11 mouse cellular contexts compared by ENCODE assay signal in the genomic region with DNA sequence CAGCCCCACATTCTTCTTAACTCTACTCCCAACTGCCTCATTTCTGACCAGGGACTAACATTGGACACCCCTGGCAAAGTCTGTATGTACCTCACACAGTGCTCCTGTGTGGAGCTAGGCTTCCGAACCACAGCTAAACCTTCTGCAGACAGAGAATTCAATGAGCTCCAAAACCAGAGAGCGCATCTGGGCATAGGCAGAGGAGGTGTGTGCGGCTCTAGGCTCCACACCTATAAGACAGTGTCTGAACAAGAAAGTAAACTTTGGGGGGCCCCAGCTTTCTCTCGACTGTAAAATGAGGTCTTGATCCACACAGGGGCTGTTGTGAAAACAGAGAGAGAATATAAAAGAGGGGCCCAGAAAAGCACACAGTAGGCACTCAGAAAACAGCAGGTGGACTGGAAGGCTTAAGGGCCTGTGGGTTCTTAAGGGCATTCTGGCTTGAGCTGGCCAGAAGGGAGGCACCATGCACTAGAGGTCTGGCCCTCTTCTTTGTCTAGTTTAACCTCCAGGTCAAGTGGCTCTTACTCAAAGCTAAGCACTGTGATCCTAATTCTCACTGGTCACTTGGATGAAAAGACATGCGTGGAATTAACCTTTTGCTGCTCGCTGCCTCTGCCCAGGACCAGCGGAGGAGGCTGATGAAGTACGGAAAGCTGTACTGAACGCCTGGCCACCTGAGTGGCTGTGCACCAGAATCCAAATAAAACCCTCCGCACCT. TPM values are rescaled to one million over a fixed set of nuclear protein-coding genes. Genes with fewer than 3 reads are reported as not detected.
DNase-seq lines count a peak whose midpoint lies in the region; ATAC-seq and TF ChIP-seq lines count a peak whose summit lies in the region.
"Had no signal": no experiment of that assay in that cellular context is flagged by ENCODE, and none has a peak within 500 bp of the region (broad histone marks: within the 10 kb centered on the region; RNA-seq: fewer than 3 reads in every experiment).

No protein-coding gene starts in this region.

- peak overlapping the region; percentile 85; the same call in 1 of the 2 replicates for H3K27ac ChIP-seq in layer of hippocampus, adult 2 months
- H3K27ac ChIP-seq in forebrain, embryonic 10.5 days, result peak overlapping the region; percentile 94
- H3K27ac ChIP-seq in hindbrain, embryonic 12.5 days, result peak overlapping the region; percentile 99
- H3K27ac ChIP-seq in midbrain, embryonic 11.5 days (ENCODE audit: low read depth, low read length), result peak overlapping the region; percentile 99

- peaks cover 31% of the 10 kb centered on the region for H3K27me3 ChIP-seq in forebrain, embryonic 10.5 days (ENCODE audit: poor library complexity, severe bottlenecking)
- no peaks in the 10 kb centered on the region for H3K27me3 ChIP-seq in hindbrain, embryonic 12.5 days
- no peaks in the 10 kb centered on the region for H3K27me3 ChIP-seq in midbrain, embryonic 11.5 days (ENCODE audit: control insufficient read depth, insufficient read depth, low read length)

- no peak for TF ChIP-seq CTCF in layer of hippocampus, adult 2 months (conservative IDR thresholded peaks at IDR 0.05)

- 58% methylated on average over 10 of the region's 10 CpGs for WGBS in forebrain, embryonic 10.5 days
- WGBS in hindbrain, embryonic 12.5 days, result 64% methylated on average over 10 of the region's 10 CpGs
- 42% methylated on average over 10 of the region's 10 CpGs for WGBS in midbrain, embryonic 11.5 days

- ATAC-seq in hindbrain, embryonic 12.5 days (ENCODE audit: low FRiP score), result no peak
- no peak for ATAC-seq in midbrain, embryonic 11.5 days (ENCODE audit: low FRiP score)

- H3K9ac ChIP-seq in hindbrain, embryonic 12.5 days, result peak overlapping the region; percentile 13; the same call in 1 of the 2 replicates
- H3K9ac ChIP-seq in midbrain, embryonic 11.5 days (ENCODE audit: low read length), result peak overlapping the region; percentile 26

- peaks cover 42% of the 10 kb centered on the region for H3K36me3 ChIP-seq in forebrain, embryonic 10.5 days (replicated peaks)
- H3K36me3 ChIP-seq in hindbrain, embryonic 12.5 days, result peaks cover 34% of the 10 kb centered on the region
- peaks cover 23% of the 10 kb centered on the region for H3K36me3 ChIP-seq in midbrain, embryonic 11.5 days (ENCODE audit: control insufficient read depth, insufficient read depth, low read length)

- no peak overlapping the region for H3K4me2 ChIP-seq in hindbrain, embryonic 12.5 days (replicated peaks)
- no peak overlapping the region for H3K4me2 ChIP-seq in midbrain, embryonic 11.5 days

- no peak overlapping the region for H3K4me3 ChIP-seq in layer of hippocampus, adult 2 months
- no peak overlapping the region for H3K4me3 ChIP-seq in forebrain, embryonic 10.5 days
- no peak overlapping the region for H3K4me3 ChIP-seq in hindbrain, embryonic 12.5 days
- H3K4me3 ChIP-seq in midbrain, embryonic 11.5 days (ENCODE audit: low read depth, low read length), result no peak overlapping the region

- H3K9me3 ChIP-seq in forebrain, embryonic 10.5 days, result peaks cover 11% of the 10 kb centered on the region; the same call in 1 of the 2 replicates
- H3K9me3 ChIP-seq in hindbrain, embryonic 12.5 days (replicated peaks), result no peaks in the 10 kb centered on the region
- no peaks in the 10 kb centered on the region for H3K9me3 ChIP-seq in midbrain, embryonic 11.5 days (ENCODE audit: control insufficient read depth, low read length)

- DNase-seq in layer of hippocampus, adult 2 months (ENCODE audit: low spot score in 2 of 2), result no peak
- DNase-seq in layer of hippocampus, postnatal 25 days (ENCODE audit: extremely low spot score in 1 of 2, low spot score in 1 of 2), result no peak
- no peak for DNase-seq in forebrain, embryonic 10.5 days (ENCODE audit: extremely low spot score, low spot score)
- DNase-seq in midbrain, embryonic 11.5 days (ENCODE audit: low spot score, missing footprints), result peak; percentile 88
- no peak for DNase-seq in left cerebral cortex, adult 11 months (ENCODE audit: low spot score)
- no peak for DNase-seq in left cerebral cortex, adult 8-10 months (ENCODE audit: low spot score in 2 of 2)
- DNase-seq in urinary bladder, postnatal 36 days (ENCODE audit: low spot score in 2 of 2), result no peak
- DNase-seq: adrenal gland, adult 2 months; heart, postnatal 36 days; kidney, postnatal 36 days had no signal

- H3K4me1 ChIP-seq in forebrain, embryonic 10.5 days, result peaks cover 84% of the 10 kb centered on the region
- H3K4me1 ChIP-seq in hindbrain, embryonic 12.5 days, result peaks cover 65% of the 10 kb centered on the region
- H3K4me1 ChIP-seq in midbrain, embryonic 11.5 days (ENCODE audit: control insufficient read depth, insufficient read depth, low read length), result peaks cover 52% of the 10 kb centered on the region

RNA-seq across cellular contexts. Expression of gene Mvb12b, which starts 12.7 kb away (rescaled TPM):
- total RNA-seq in layer of hippocampus, adult 2 months (2021), result 10 to 100 TPM; 82.0 to 83.6 TPM
- total RNA-seq in layer of hippocampus, postnatal 25 days (2021), result 10 to 100 TPM; 90.6 to 99.8 TPM
- 15.7 and 15.8 TPM in 2 replicates for polyA plus RNA-seq in forebrain, embryonic 10.5 days (2016; fragmentation: Nextera tagmentation; extraction: Ambion mirVana)
- polyA plus RNA-seq in hindbrain, embryonic 12.5 days (2016; fragmentation: Nextera tagmentation; extraction: Ambion mirVana), result 58.9 and 61.5 TPM in 2 replicates
- 36.6 and 38.1 TPM in 2 replicates for polyA plus RNA-seq in midbrain, embryonic 11.5 days (2014; fragmentation: Nextera tagmentation; extraction: Ambion mirVana)
- total RNA-seq in left cerebral cortex, adult 8-10 months (2022), result 10 to 100 TPM; 76.9 to 87.4 (median 79.7) TPM
